Mouse (Mus musculus): ENCODE data around the gene Coasy.
"Not testable (repeated sequence)": the region's sequence is repeated elsewhere in the genome, so short reads cannot be mapped to it uniquely, and the experiment has no call there.

Coasy gene

GRCm38 (mm10) chr11:101087682-101088055 is 5.3 kb downstream of the Coasy start:
- DNase-seq (ENCODE audit: low spot score in 2 of 2): no peak

DNA sequence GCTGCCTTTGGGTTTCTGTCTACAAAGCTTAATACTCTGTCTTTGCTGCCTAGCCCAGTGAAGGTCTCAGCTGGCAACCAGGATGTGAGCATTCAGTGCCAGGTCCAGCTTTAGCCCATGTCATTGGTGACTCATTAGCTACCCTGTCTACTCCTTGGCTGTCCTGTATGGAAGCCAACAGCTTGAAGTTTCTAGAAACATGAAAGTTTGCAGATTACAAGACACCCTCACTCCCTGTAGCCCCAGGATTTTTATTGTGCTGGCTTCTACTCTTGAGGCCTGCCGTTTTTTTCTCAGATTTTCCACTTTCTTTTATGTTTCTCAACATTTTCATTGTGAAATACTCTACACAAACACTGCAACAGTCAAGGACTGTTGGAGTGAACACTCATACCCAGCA is 7.6 kb downstream of the Coasy start:
- DNase-seq (ENCODE audit: low spot score in 2 of 2): no peak

- no peak for DNase-seq (ENCODE audit: low spot score in 2 of 2)
These were observed 12.6 kb downstream of the Coasy start for GRCm38 (mm10) chr11:101094930-101095313.

- DNase-seq (ENCODE audit: low spot score in 2 of 2): peak; percentile 91
These were observed 13.1 kb downstream of the Coasy start, which contains the start of gene Psmc3ip for GRCm38 (mm10) chr11:101095314-101096024. Gene Psmc3ip (minus strand): TSS chr11:101095436.

DNA sequence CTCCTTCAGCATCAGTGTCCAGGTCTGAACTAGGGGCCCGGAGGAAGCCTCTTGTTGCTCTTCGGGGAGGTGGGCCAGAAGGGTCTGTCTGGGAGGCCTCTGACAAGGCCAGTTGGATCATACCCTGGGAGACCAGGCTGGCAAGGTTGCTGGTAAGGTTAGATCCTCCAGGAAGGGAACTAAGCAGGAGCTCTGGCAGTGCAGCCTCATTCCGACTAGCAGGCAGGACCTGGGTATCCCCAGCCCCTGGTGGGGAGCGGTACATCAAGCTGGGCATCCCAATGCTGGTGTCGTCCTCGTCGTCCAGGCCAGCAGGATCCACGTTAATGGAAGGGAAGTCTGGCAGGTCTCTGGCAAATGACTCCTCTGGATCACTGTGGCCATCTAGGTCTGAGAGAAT is 15.9 kb downstream of the Coasy start:
- no peak for DNase-seq (ENCODE audit: low spot score in 2 of 2)

DNA sequence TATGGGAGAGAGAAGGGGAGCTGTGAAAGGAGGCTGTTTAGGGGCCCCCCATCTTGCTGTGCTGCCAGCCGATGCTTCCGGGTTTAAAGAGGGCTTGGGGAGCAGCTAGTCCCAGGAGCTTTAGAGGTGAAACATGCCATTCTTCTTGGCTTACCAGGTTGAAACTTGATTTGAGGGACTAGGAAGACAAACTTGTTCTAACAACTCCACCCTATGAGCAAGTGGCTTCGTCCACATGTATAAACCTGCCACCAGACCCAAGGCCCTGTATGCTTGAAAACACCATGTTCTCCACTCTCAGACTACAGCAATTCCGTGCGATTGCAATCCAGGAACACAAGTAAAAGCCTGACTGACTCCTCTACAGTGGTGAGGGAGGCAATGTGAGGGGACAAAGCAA is 20.6 kb downstream of the Coasy start:
- no peak for DNase-seq (ENCODE audit: low spot score in 2 of 2)

GRCm38 (mm10) chr11:101109351-101109750 is 27.0 kb downstream of the Coasy start:
- no peak for DNase-seq (ENCODE audit: low spot score in 2 of 2)

GRCm38 (mm10) chr11:101110708-101111107 is 28.3 kb downstream of the Coasy start:
- DNase-seq (ENCODE audit: low spot score in 2 of 2): no peak

DNA sequence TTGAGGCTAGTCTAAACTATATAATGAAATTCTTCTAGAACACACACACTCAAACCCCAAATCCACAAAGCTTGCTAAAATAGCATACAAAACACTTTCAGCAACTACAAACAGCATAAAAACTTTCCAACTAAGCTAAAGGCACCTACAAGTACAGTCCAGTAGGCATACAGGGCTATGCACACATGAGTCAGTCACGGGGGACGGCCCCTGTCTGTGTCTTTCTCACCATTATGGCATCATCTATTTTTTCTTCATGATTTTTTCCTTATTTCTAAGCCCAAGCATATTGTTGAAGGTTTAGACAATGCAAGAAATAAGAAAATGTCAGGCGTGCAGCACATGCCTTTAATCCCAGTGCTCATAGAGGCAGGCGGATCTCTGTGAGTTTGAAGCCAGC is 28.8 kb downstream of the Coasy start:
- no peak for DNase-seq (ENCODE audit: low spot score in 2 of 2)

- DNase-seq (ENCODE audit: low spot score in 2 of 2): no peak
These were observed 29.8 kb downstream of the Coasy start for GRCm38 (mm10) chr11:101112186-101112585.

DNA sequence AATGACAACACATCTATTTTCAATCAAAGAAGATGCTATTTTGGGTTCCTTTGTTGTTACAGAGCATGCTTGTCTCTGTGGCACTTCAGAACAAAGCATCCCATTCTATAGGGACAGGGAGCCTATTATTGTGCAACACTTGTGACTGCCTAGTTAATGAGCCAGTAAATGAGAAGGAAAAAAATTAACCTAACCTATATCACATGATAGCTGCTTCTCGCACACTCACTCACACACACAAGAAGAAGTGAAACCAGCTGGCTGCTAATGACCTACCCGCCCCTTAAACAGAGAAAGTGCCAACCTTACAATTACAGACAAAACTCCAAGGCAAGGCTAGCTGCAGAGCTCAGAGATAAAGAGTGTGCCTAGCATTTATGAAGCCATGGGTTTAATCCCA is 33.2 kb downstream of the Coasy start:
- DNase-seq (ENCODE audit: low spot score in 2 of 2): peak in 1 of 2 experiments; percentile 49

GRCm38 (mm10) chr11:101118105-101118504 is 35.7 kb downstream of the Coasy start:
- DNase-seq (ENCODE audit: low spot score in 2 of 2): no peak

GRCm38 (mm10) chr11:101119131-101119760 is 36.9 kb downstream of the Coasy start:
- DNase-seq (ENCODE audit: low spot score in 2 of 2): no peak

GRCm38 (mm10) chr11:101119761-101120544 is 37.6 kb downstream of the Coasy start, which contains the start of the genes Retreg3 and Tubg1:
Gene Retreg3 (minus strand): TSS chr11:101119893.
Gene Tubg1 (plus strand): TSS chr11:101119938.
- DNase-seq (ENCODE audit: low spot score in 2 of 2): peak; percentile 99

DNA sequence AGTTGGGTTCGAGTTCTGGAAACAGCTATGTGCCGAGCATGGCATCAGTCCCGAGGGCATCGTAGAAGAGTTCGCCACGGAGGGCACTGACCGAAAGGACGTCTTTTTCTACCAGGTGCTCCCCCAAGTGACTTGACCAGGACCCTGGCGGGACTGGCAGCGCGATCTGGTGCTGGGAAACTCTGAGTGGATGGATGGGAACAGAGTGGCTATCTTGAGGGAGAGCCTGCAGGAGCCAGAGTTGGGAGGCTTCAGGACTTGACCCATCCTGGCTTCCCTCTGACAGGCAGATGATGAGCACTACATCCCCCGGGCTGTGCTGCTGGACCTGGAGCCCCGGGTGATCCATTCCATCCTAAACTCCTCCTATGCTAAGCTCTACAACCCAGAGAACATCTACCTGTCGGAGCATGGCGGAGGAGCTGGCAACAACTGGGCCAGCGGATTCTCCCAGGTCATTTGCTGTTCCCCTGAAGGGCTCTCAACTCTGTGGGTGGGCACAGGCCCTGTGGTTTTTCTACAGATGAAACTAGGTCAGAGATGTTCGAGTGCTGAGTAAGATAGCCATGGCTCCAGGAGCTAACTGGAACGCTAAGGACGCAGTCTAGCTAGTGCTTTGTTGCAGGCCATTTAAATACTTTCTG is 38.3 kb downstream of the Coasy start:
- DNase-seq (ENCODE audit: low spot score in 2 of 2): no peak

DNA sequence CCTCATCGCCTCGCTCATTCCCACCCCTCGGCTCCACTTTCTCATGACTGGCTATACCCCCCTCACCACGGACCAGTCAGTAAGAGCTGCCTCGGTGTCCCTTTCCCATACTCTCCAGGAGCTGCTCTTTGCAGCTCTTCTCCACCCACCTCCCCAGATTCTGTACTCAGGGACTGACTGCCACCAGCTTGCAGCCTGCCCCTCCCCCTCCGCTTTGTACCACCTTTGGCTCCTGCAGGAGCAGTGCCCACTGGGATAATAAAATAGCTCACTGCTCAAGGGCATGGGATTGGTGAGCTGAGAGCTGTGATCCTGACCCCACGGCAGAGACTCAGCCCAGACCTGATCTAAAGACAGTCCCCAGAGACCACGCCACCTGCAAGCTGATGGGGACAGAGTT is 42.1 kb downstream of the Coasy start:
- DNase-seq (ENCODE audit: low spot score in 2 of 2): not testable (repeated sequence)

GRCm38 (mm10) chr11:101125008-101125407 is 42.6 kb downstream of the Coasy start:
- DNase-seq (ENCODE audit: low spot score in 2 of 2): not testable (repeated sequence)

- DNase-seq (ENCODE audit: low spot score in 2 of 2): peak in 1 of 2 experiments; percentile 36
These were observed 44.7 kb downstream of the Coasy start for GRCm38 (mm10) chr11:101127075-101127474.

- no peak for DNase-seq (ENCODE audit: low spot score in 2 of 2)
These were observed 46.7 kb downstream of the Coasy start for GRCm38 (mm10) chr11:101128996-101129577.

DNA sequence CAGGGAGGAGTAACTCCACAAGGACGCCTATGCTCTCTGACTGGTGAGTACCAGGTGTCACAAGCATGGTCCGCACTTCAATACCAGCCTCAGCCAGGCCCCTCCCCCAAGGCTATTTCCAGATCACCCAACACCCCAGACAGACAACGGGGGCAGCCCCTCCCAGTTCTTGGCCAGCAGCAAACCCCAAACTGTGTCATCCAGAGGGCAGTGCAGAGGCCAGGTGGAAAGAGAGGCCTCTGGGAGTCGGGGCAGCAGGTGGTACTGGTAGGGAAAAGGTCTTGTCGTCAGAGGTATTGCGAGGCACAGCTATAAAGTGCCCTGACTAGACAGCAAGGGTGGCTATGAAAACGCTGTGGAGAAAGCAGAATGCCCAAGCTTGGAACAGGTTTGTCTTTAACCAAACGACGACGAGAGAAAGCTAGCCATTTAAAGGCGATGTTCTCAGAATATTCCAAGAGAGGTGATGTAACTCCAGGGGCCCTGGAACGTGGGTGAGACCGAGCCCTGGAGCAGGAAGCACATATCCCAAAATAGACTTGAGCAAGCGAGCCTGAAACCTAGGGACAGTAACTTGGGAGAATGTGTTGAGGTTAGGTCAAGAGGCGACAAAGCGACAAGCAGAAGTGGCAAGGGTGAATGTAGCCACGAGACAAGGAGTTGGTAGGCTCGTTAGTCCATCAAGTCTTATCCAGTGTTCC is 47.8 kb downstream of the Coasy start:
- DNase-seq (ENCODE audit: low spot score in 2 of 2): no peak

- no peak for DNase-seq (ENCODE audit: low spot score in 2 of 2)
These were observed 48.8 kb downstream of the Coasy start for GRCm38 (mm10) chr11:101131187-101131586.
